Mouse (Mus musculus) heart, adult 9 months (tissue): ENCODE results near the gene 9230102O04Rik.

Experiments
- DNase-seq, 2 experiments: peaks; one replicate each; pipeline ENCODE4 v3.0.0; 2022; ENCODE audit warnings: low spot score in 2 of 2

Gene 9230102O04Rik

DNA sequence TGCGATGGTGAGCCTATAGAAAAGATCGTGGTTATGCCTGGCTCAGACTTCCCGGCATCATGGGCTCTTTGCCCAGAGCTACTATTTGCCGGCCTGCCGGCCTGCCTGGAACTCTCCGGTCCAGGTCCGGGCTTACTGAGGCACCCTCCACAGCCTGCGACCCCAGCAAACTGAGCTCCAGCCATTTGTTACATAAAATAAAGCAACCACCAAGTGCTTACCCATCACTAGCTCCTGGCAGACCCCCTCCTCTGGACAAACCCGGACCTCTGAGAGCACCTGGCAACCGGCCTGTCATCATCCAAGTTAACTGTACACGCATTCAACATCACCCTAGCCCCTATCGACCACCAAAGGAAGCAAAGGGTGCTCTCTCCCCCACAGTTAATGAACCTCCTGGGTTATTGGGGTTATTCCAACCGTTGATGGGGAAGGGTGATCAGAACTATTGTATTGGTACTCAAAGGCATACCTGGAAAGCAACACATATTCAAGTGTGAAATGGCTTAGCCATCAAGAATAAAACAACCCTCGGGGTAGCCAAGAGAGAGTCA, 4.0 kb downstream of the 9230102O04Rik start:
- no peak for DNase-seq

DNA sequence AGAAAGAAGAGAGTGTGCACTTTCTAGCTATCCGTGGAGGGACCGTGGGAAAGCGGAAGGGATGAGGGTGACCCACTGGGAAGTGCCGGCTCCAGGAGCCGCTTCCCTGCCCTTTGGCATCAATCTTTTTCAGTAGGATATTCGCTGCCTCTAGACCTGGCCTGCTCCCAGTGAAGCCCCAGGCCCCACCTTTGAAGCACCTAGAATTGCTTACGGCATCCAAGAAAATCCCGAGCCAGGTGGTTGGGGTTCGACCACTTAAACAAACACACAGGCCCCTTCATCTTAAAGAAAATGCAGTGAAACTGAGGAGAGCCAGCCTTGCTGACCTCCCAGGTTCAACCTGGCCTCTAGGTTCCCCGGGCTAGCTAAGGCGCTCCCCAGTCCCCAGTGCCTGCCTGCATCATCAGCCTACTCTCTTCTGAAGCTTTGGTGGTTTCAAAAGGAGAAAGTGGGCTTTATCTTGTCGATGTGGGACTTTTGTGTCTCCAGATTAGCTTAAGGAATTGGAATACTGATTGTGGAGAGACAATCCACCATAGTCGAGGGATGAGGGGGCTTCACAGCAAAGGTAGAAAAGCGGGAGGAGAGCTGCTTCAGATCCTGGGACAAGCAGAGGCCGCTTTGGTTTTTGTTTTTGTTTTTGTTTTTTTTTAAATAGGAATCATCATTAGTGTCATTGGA, 4.7 kb downstream of the 9230102O04Rik start:
- DNase-seq = no peak

DNA sequence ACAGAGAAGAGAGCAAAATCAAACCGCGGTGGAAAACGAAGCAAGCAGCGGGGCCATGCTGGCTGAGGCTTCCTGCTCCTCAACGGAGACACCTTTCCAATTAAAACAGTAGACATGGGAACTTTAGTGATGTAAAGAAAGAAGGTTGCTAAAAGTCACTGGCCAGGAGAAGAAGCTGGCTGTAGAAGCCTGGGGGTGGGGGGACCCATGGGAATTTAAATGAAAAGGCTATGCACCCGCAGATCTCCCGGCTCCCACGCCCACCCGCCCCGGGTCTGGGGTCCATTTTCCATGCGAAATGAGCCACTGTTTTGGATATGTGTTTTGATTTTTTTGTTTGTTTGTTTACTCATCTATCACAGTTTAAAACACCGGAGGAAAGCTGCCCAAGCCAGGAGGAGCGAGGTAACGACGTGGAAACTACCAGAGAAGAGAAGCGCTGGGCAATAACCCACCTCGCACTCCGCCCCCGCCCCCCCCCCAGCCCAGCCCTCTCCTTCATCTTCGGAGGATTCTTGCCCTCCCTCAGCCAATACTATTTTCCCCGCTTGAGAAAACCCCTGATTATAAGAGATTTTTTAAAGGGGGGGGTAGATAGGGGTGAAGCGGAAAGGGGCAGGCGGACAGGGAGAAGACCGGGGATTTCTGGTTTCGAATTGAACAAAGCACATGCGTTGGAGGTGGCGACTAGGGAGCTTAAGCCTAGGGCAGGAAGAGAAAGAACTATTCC, 5.4 kb downstream of the 9230102O04Rik start:
- no peak for DNase-seq

DNA sequence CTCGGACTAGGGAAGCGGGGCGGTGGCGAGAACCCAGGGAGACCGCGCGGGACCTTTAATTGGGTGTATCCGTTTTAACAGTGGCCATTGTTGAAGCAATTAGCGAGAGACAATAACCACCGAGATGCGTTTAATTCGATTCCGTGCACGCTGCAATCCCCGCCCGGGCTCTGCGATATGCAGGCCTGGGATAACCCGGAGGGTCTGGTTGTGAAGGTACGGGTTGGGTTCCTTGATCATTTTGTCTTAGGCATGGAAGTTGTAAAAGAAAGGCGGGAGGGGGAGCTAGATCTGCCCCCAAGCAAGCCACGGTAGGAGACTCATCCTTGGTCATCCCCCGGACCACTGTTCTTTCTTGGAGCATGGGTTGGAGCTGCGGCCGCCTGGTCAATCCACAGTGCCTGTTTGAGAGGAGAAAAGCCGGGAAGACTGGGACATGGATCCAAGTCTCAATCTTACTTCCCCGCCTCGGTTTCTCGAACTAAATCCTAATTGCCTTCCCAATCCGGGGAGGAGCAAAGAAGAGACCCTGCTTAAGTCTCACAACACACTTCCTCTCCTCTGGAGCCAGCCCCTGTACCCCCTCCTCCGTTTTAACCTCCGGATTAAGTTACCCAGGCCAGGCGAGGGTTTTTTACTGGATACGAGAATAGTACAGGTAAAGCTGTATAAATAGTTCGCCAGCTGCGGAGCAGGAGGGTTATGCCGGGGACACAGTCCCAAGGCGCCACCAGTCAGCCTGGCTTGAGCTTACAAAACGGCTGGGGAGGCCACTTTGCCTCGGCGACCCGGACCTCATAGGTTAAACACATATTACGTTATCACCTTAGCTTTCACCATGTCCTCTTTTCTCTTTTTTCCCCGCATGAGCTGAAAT, 6.2 kb downstream of the 9230102O04Rik start:
- DNase-seq = peak in 1 of 2 experiments; percentile 17

DNA sequence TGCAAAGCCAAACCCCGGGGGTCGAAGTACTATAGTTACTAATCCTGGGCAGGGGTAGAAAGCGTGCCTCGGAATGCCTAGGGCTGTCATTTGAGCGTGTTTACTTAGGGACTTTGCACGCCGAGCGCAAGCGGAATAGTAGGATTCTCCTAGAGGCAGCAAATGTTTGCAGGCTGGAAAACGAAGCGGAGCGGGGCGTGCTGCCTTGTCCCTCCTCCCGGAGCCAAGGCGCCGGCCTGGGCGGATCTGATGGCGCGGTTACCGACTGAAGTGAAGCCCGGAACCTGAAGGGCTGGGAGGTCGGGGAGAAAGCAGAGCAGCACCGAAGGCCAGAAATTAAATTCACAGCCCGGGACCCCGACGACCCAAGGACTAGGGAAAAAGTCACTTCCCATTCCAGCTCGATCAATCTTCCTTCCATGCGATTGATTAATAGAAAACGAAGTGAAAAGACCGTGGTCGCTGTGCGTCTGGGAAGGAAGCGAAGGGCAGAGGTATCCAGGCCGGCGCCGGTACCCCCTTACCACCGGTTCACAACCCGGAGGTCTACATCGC, 6.9 kb downstream of the 9230102O04Rik start:
- DNase-seq = no peak

DNA sequence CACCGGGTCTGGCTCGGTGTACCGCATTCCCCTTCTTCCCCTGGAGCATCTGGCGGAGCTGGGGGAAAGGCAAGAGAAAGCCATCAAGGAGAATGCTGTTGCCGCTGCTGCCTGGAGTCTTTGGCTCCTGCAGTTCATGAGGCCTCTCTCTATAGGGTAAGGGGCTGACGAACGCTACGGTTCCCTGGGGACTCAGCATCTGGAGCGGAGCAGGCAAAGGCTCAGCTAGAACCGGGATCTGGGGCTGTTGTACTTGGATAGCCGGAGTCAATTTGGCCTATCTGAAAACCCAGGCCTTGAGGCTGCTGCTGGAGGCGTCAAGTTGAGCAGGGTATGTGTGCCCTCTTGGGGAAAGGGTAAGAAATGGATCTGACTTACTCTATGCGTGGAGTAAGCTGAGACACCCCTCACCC, 7.7 kb downstream of the 9230102O04Rik start:
- DNase-seq = no peak

DNA sequence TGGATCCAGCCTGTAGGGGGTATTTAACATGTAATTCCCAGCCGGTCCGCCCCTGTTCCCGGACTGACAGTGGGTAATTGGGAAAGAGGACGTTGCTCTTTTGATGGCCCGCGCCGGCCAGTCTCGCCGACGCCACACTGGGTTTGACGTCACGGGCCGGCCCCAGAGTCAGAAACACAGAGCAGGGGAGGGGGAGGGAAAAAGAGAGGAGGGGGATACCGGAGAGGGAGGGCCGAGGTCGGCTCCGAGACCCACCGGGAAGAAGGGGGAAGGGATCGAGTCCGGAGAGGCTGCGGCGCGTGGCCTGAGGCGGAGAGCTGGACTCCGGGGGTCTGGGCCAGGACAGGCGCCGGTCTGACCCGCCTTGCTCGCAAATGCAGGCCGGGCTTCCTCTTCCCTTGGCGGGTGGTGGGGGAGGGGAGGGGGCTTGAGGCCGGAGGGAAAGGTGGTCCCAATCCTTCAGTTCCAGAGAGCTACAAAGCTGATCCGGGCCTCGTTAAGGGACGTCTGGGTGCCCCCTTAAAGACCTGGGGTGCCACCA, 8.2 kb downstream of the 9230102O04Rik start, which contains the start of gene 4930412O13Rik:
TSS of gene 4930412O13Rik (plus strand) at position 202 of the 541 bp plus-strand sequence.
- DNase-seq = no peak

DNA sequence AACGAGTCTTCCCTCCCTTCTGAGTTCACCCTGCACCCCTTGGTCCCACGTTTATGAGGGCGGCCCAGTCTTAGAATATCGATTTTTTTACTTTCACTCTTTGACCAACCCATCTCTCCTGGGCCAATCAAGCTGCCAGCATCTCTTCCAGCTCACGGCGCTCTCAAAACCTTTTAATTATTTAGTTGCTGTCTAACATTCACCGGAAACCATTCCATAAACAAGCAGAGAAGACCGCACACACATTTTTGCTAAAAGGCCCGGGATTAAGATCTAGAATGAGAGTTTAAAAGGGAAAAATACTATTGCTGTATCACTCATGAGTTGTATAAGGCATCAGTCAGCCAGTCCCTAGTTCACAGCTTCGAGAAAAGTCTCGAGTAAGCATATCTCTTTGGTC, 9.1 kb downstream of the 9230102O04Rik start:
- DNase-seq = no peak

DNA sequence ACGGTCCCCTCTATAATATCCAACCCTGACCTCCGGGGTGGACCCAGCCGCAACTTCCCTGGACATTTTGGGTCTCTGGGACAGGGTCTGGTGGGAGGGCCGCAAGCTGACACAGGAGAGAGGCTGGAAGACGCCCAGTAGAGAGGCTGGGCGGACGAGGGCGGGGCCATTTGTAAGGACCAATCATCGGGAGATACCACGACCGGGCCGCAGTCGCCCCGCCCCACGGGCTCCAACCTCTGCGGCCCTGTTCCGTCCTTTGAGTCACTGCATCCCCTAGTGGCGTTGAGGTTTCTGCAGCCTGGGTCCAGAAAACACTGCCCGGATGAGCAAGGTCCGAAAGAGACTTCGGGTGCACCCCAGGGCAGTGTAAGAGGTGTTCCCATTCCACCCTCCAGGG, 9.8 kb downstream of the 9230102O04Rik start:
- DNase-seq = peak; percentile 91

DNA sequence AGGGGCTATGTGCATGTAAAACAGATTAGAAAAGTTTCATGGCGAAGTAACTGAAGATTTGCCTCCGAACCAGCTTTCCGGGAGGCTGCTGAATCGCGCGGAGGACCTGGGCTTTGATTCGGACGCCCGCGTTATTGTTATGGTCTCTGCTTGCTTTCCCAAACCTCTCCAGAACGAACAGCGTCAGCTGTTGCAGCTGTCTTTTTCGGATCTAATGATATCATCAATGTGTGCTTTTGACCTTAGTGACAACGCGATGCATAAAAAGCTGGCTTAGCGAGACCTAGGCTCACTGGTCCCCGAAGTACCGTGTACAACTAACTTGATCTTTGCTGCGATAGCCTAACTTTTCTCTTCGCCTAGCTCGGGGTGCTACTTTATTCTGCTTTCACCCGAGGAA, 10.2 kb downstream of the 9230102O04Rik start:
- DNase-seq = peak in 1 of 2 experiments; percentile 15

DNA sequence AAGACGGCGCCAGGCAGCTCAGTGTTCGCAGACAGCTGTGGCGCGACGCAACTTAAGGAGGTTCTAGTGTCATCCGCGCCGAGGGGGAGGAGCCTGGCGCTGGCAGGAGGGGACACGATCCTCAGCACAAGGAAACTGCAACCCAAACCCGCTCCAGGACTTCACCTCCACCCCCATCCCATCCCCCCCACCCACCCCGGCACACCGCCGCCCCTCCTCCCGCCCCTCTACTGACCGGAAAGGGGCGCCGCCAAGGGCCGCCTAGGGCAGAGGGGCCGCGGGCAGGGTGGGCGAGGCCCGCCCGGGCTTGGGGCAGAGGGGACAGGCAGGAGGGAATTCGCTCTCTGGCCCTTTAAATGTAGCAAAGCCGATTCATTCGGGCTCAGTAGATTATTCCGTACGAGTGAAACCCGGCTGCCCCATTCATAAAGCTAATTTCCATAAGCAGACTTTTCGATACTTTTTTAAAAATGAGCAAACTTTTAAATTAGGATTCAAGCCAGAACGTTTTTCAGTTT, 10.7 kb downstream of the 9230102O04Rik start:
- DNase-seq = peak; percentile 41 to 42

DNA sequence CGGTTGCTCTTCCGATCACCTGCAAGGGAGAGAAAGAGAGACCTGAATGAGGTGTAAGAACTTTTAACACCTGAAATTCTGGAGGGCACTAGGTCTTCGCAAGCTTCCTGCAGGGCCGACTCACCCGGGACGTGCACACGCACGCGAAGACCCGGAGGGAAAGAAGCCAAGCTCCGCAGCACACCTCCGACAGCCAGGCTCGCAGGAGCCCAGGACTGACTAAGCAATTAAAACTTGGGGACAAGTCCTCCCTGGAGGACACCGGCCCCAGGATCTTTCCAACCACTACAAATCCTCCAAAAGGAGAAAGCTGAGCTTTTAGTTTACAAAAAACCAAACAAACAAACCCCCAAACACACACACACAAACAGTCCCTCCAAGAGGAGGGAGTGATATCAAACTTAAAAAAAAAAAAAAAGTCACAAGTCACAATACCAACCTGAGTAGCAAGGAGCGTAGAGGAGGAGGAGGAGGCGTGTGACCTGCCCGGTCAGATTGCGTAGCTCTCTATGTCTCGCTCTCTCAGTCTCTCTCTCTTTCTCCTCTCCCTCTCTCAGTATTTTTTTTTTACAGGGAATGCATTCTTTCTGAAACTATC, 11.3 kb downstream of the 9230102O04Rik start:
- DNase-seq = no peak

DNA sequence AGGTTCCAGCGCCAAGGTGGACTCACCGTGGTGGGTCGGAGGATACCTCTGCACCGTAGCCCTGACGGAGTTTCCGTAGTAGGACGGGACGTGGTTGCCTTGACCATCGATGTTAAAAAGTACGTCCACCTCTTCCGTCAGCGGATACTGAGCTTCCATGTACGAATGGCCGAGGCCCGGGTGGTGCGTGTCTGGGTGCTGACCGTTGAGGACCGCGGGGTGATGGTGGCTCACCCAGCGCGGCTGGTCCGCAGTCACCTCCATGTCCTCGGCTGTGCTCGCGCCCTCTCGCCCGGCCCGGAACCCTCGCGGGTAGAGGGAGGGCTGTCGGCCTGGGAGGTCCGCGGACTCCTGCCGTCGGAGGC, 12.0 kb downstream of the 9230102O04Rik start:
- DNase-seq = no peak

DNA sequence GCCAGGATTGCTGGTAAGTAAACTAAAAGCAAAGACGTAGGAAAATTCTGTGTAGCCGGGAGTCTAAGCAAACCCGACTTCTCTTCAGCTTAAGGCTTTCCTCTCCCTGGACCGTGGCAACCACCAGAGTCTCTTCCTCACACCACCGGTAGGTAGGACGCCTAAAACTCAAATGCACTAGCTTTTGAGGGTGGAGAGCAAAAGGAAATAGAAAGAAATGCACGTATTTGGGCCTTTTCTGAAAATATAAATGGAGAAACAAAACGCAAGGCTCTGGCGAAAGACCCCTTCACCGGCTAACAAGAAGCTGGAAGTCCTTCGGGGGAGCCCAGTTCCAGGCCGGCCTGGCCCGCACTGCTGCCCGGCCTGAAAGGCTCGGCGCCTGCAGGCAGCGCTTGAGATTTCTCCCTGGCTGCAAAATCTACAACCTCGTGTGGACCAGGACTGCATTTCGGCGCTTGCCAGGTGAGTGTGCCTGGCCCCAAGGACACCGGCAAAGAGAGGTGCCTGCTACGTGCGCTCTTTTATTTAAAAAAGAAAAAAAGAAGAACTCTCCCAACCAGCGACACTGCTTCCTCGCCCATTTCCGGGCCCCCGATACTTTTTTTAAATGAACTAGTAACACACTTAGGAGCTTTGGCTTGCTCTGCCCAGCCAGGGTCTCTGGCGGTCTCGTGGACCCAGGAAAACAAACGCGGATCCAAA, 12.6 kb downstream of the 9230102O04Rik start:
- no peak for DNase-seq

DNA sequence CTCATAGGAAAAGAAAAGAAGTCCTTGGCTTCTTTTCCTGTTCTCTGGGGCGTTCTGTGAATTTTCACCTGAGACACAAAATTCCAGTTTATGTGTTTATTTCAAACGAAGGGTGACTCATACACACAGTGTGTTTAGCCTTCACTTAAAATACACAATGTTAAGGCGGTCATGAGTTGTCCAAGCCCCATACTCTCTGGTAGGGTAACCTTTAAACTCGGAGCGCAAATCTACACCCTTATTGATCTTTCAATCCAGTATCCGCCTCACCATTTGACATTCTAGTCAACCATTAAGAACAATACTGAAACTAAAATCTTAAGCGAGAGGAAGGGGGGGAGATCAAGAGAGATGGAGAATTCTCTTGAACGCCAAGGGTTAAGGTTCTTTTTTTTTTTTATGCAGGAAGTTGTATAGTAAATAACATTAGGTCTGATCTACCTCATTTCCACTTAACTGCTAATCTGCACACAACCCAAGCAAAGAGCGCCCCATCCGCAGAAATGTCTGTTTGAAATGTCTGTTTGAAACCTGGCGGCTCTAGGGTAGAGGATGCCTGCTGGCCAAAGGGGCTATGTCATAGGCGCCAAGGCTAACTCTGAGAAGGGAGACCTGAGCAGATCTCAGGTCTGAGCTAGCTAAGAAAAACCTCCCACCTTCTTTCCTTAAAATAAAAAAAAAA, 13.5 kb downstream of the 9230102O04Rik start:
- no peak for DNase-seq

DNA sequence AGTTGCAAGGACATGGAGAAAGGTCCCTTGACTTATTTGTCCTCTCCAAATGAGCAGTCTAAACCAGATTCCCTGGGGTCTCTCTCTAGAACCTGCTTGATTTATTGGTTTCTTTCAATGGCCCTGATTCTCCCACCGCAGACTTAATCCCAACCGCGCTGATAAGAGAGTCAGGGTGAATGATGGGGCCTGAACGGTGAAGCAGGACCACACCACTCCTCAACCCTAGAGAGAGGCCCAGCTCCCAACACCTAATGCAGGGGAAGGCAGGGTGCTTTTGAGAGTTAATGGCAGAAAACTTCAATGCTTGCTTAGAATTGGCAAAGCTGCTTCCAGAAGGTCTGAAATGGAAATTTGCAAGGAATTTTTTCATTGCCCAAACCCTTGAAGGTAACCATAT, 14.1 kb downstream of the 9230102O04Rik start:
- DNase-seq = no peak

DNA sequence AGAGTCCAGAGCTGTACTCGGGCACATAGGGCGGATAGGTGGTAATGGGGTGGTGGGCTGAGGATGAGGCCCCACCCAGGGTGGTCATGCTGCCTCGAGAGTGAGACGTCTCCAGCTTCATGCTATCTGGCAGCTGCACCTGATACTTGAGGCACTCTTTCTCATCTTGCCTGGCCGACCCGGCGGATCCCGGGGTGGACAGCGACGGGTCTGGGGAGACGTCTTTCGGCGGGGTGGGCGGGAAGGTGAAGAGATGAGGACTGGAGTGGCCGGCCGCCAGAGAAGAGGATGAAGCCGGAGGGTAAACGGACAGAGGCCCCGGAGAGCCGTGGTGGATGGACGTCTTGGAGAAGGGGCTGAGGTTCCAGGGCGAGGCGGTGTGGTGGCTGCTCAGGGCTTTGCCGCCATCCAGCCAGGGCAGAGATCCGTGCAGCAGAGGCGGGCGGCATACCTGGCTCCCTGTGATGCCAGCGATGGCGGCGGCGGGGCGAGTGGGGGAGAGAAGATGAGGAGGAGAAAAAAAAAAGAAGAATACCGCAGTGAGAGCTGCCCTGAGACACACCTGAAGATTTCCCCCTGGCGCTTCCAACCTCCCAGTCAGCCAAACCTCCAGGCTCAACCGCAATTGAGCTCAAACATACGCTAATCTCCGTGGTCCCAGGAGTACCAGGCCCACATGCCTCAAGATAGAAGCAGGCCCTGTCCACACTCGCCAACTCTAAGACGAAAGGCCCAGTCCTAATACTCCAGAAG, 14.7 kb downstream of the 9230102O04Rik start:
- no peak for DNase-seq

DNA sequence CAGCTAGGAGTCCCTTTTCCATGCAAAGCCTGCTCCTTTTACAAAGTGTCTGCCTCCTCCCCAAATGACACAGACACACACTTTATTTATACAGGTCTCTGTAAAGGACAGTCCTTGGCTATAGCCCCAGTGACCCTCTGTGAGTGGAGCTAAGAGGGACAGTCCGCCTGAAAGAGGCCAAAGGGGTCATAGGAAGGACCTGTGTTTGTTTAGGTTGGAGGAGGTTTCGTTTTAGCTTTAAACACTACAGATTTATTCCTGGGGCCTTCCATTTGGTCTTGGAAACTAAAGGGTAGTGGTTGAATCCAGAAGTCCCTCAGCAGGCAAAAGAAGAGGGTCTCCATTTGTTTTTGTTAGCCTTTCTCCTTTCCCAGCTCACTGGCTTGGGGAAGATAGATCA, 15.6 kb downstream of the 9230102O04Rik start:
- no peak for DNase-seq

DNA sequence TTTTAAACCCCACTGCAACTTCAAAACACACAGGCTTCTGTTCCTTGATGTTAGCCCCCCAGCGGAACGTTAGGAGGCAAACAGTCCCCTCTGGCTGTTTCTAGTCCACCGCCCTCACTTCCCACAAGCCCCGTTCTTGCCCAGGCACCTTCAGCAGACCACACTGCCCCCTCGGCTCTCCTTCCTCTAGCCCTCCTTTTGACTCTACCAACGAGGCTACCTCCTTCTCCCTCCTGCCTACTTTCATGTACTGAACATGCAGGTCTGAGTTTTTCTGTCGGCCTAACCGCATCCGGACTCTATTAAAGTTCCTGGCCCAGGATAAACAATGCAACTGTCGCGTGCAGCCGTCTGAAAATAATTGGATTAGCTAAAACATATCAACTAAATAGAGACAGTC, 16.7 kb downstream of the 9230102O04Rik start:
- no peak for DNase-seq
